ENCODE assay signal across 8 mouse cellular contexts in the genomic region with DNA sequence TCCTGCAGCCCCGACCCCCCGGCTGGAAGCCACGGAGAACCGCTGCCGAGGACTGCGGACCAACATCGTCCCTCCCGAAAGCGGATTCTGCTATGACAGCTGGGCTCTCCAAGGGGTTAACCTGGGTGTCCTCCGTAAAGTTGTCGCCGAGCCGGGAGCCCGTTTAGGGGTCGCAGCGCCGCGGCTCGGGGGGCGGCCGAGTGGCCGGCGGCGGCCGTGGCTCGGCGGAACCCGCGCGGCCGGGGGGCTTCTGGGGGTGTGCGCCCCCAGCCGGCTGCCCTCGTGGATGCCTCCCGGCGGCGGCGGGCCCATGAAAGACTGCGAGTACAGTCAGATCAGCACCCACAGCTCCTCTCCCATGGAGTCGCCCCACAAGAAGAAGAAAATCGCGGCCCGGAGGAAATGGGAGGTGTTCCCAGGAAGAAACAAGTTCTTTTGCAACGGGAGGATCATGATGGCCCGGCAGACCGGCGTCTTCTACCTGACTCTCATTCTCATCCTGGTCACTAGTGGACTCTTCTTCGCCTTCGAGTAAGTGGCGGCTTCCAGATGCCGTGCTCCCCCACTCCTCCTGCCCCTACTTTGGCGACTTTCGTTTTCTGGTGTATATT. TPM values are rescaled to one million over a fixed set of nuclear protein-coding genes. Genes with fewer than 3 reads are reported as not detected.
A peak's percentile ranks its signal among the peaks of the same experiment; 100 is the strongest.
DNase-seq lines count a peak whose midpoint lies in the region; ATAC-seq and TF ChIP-seq lines count a peak whose summit lies in the region.

No protein-coding gene starts in this region.

- no peak for ATAC-seq in forebrain, embryonic 15.5 days (replicated peaks)
- ATAC-seq in hindbrain, embryonic 13.5 days (ENCODE audit: low FRiP score), result no peak
- ATAC-seq in limb, embryonic 13.5 days (ENCODE audit: low FRiP score, low read depth), result no peak
- no peak for ATAC-seq in midbrain, postnatal 0 days (ENCODE audit: low FRiP score)

- peak; percentile 16 for DNase-seq in kidney, adult 11 months
- no peak for DNase-seq in kidney, adult 9 months
- no peak for DNase-seq in midbrain, postnatal 0 days (ENCODE audit: low spot score)
- peak; percentile 72 for DNase-seq in thymus, postnatal 14 days

- peaks cover 12% of the 10 kb centered on the region for H3K4me1 ChIP-seq in bone marrow macrophage, adult 2 months (ENCODE audit: control insufficient read depth, insufficient read depth, low read length)
- H3K4me1 ChIP-seq in forebrain, embryonic 15.5 days, result peaks cover 35% of the 10 kb centered on the region
- H3K4me1 ChIP-seq in hindbrain, embryonic 13.5 days (replicated peaks), result peaks cover 38% of the 10 kb centered on the region
- peaks cover 12% of the 10 kb centered on the region for H3K4me1 ChIP-seq in limb, embryonic 13.5 days
- H3K4me1 ChIP-seq in midbrain, postnatal 0 days (ENCODE audit: insufficient read depth, low read length), result peaks cover 17% of the 10 kb centered on the region

- peak; percentile 11; the same call in 1 of the 2 replicates for TF ChIP-seq CTCF in bone marrow macrophage, adult 2 months (IDR thresholded peaks at IDR 0.05; ENCODE audit: low read depth, low read length)
- no peak for TF ChIP-seq CTCF in midbrain, postnatal 0 days (IDR thresholded peaks at IDR 0.05)

- H3K9ac ChIP-seq in forebrain, embryonic 15.5 days (replicated peaks), result peak overlapping the region; percentile 86
- H3K9ac ChIP-seq in hindbrain, embryonic 13.5 days, result peak overlapping the region; percentile 87
- H3K9ac ChIP-seq in limb, embryonic 13.5 days, result peak overlapping the region; percentile 77
- H3K9ac ChIP-seq in midbrain, postnatal 0 days (replicated peaks; ENCODE audit: low read length, poor library complexity, severe bottlenecking), result peak overlapping the region; percentile 74

- 2% methylated on average over 53 of the region's 53 CpGs for WGBS in forebrain, embryonic 15.5 days
- WGBS in hindbrain, embryonic 13.5 days, result 3% methylated on average over 53 of the region's 53 CpGs
- WGBS in limb, embryonic 13.5 days, result 3% methylated on average over 53 of the region's 53 CpGs
- 2% methylated on average over 52 of the region's 53 CpGs for WGBS in midbrain, postnatal 0 days

- no peaks in the 10 kb centered on the region for H3K27me3 ChIP-seq in forebrain, embryonic 15.5 days
- peaks cover 15% of the 10 kb centered on the region for H3K27me3 ChIP-seq in hindbrain, embryonic 13.5 days
- peaks cover 31% of the 10 kb centered on the region for H3K27me3 ChIP-seq in limb, embryonic 13.5 days
- no peaks in the 10 kb centered on the region for H3K27me3 ChIP-seq in midbrain, postnatal 0 days (ENCODE audit: insufficient read depth, low read length)

- H3K9me3 ChIP-seq in forebrain, embryonic 15.5 days, result no peaks in the 10 kb centered on the region
- H3K9me3 ChIP-seq in hindbrain, embryonic 13.5 days, result no peaks in the 10 kb centered on the region
- no peaks in the 10 kb centered on the region for H3K9me3 ChIP-seq in limb, embryonic 13.5 days
- H3K9me3 ChIP-seq in midbrain, postnatal 0 days (ENCODE audit: low read length), result no peaks in the 10 kb centered on the region

- peak overlapping the region; percentile 96 for H3K4me2 ChIP-seq in forebrain, embryonic 15.5 days (replicated peaks)
- peak overlapping the region; percentile 88 for H3K4me2 ChIP-seq in hindbrain, embryonic 13.5 days
- H3K4me2 ChIP-seq in limb, embryonic 13.5 days (replicated peaks), result peak overlapping the region; percentile 99
- peak overlapping the region; percentile 96 for H3K4me2 ChIP-seq in midbrain, postnatal 0 days (ENCODE audit: low read depth, low read length, poor library complexity, severe bottlenecking)

- H3K27ac ChIP-seq in bone marrow macrophage, adult 2 months (ENCODE audit: insufficient read depth, low read depth, low read length), result peak overlapping the region; percentile 80
- peak overlapping the region; percentile 99 for H3K27ac ChIP-seq in forebrain, embryonic 15.5 days (replicated peaks)
- peak overlapping the region; percentile 98 for H3K27ac ChIP-seq in hindbrain, embryonic 13.5 days
- no peak overlapping the region for H3K27ac ChIP-seq in limb, embryonic 13.5 days
- H3K27ac ChIP-seq in midbrain, postnatal 0 days (ENCODE audit: low read depth, low read length), result peak overlapping the region; percentile 93

- no peaks in the 10 kb centered on the region for H3K36me3 ChIP-seq in forebrain, embryonic 15.5 days
- no peaks in the 10 kb centered on the region for H3K36me3 ChIP-seq in hindbrain, embryonic 13.5 days
- H3K36me3 ChIP-seq in limb, embryonic 13.5 days, result no peaks in the 10 kb centered on the region
- H3K36me3 ChIP-seq in midbrain, postnatal 0 days (ENCODE audit: insufficient read depth, low read length), result no peaks in the 10 kb centered on the region

- H3K4me3 ChIP-seq in bone marrow macrophage, adult 2 months (ENCODE audit: insufficient read depth, low read length), result peak overlapping the region; percentile 78
- peak overlapping the region; percentile 80 for H3K4me3 ChIP-seq in forebrain, embryonic 15.5 days
- peak overlapping the region; percentile 80 for H3K4me3 ChIP-seq in hindbrain, embryonic 13.5 days
- H3K4me3 ChIP-seq in limb, embryonic 13.5 days, result peak overlapping the region; percentile 73
- peak overlapping the region; percentile 87 for H3K4me3 ChIP-seq in midbrain, postnatal 0 days (ENCODE audit: low read depth, low read length)

- no peak for TF ChIP-seq POLR2A in bone marrow macrophage, adult 2 months (IDR thresholded peaks at IDR 0.05; ENCODE audit: borderline replicate concordance, low read depth, low read length)

RNA-seq across cellular contexts. Expression of a gene that starts 0.9 kb away (rescaled TPM):
- polyA plus RNA-seq in bone marrow macrophage, adult 2 months (2012; ENCODE audit: insufficient read depth, insufficient read length, missing spikeins), result 47.0 and 49.1 TPM in 2 replicates
- polyA plus RNA-seq in forebrain, embryonic 15.5 days (2015; fragmentation: Nextera tagmentation; extraction: Ambion mirVana), result 8.3 and 9.4 TPM in 2 replicates
- polyA plus RNA-seq in hindbrain, embryonic 13.5 days (2015; fragmentation: Nextera tagmentation; extraction: Ambion mirVana), result 6.5 and 6.8 TPM in 2 replicates
- 2.7 and 2.9 TPM in 2 replicates for polyA plus RNA-seq in limb, embryonic 13.5 days (2015; fragmentation: Nextera tagmentation; extraction: Ambion mirVana)
- total RNA-seq in midbrain, postnatal 0 days (2014; rRNA removed), result 18.3 and 19.5 TPM in 2 replicates
- 8.5 and 9.6 TPM in 2 replicates for polyA plus RNA-seq in midbrain, postnatal 0 days (2015; fragmentation: Nextera tagmentation; extraction: Ambion mirVana)

RNA-seq across cellular contexts. Expression of a gene that starts 53.2 kb away (rescaled TPM):
- 72.7 and 74.3 TPM in 2 replicates for polyA plus RNA-seq in bone marrow macrophage, adult 2 months (2012; ENCODE audit: insufficient read depth, insufficient read length, missing spikeins)
- polyA plus RNA-seq in forebrain, embryonic 15.5 days (2015; fragmentation: Nextera tagmentation; extraction: Ambion mirVana), result 98.6 and 98.9 TPM in 2 replicates
- polyA plus RNA-seq in hindbrain, embryonic 13.5 days (2015; fragmentation: Nextera tagmentation; extraction: Ambion mirVana), result 104 and 106 TPM in 2 replicates
- 135 and 136 TPM in 2 replicates for polyA plus RNA-seq in limb, embryonic 13.5 days (2015; fragmentation: Nextera tagmentation; extraction: Ambion mirVana)
- total RNA-seq in midbrain, postnatal 0 days (2014; rRNA removed), result 61.4 and 75.8 TPM in 2 replicates
- 123 and 129 TPM in 2 replicates for polyA plus RNA-seq in midbrain, postnatal 0 days (2015; fragmentation: Nextera tagmentation; extraction: Ambion mirVana)

Comparison
In these comparisons a context has a peak if more than half of its experiments do, and no peak if none do; other contexts are left out.
1. DNase-seq: peak in kidney, adult 11 months (single experiment) and thymus, postnatal 14 days (single experiment); none in kidney, adult 9 months (single experiment) and midbrain, postnatal 0 days (single experiment).
2. Peak in every context shown above with its lines, with median percentiles within 50 percentile points of each other: H3K4me3 ChIP-seq, H3K4me2 ChIP-seq and H3K9ac ChIP-seq.